Mouse (Mus musculus) MEL (cell line): ENCODE data around the gene Hacd4. TPM values are rescaled to one million over a fixed set of nuclear protein-coding genes. Genes with fewer than 3 reads are reported as not detected.

Experiments
- DNase-seq: peaks from one replicate; pipeline ENCODE4 v3.0.0; 2011; ENCODE audit warnings: low read depth, low spot score
- H3K27ac ChIP-seq: 2 replicates; pipeline ENCODE4 v1.5.1; 2012; ENCODE audit warnings: low read depth, mild to moderate bottlenecking, control low read depth, low read length, moderate library complexity; ENCODE audit not compliant: control insufficient read depth
- H3K27me3 ChIP-seq, 2 experiments: fragments of 150-350 bp in 1 of 2; sonication (generic) in 1 of 2; 2 replicates each; pipeline ENCODE4 v1.6.1; 2012; ENCODE audit warnings: low read length in 2 of 2, mild to moderate bottlenecking in 2 of 2, improper control_type of control experiment in 1 of 2, moderate library complexity in 1 of 2; ENCODE audit not compliant: insufficient read depth in 2 of 2, control insufficient read depth in 1 of 2
- H3K36me3 ChIP-seq, 2 experiments: 2 replicates each; pipeline ENCODE4 v1.6.1; 2012 to 2014; ENCODE audit warnings: low read length in 2 of 2, improper control_type of control experiment in 1 of 2, inconsistent platforms in 1 of 2, mild to moderate bottlenecking in 1 of 2; ENCODE audit not compliant: insufficient read depth in 2 of 2, control insufficient read depth in 1 of 2
- H3K4me1 ChIP-seq, 2 experiments: fragments of 150-350 bp in 1 of 2; sonication (generic) in 1 of 2; 2 replicates each; pipeline ENCODE4 v1.6.1; 2012; ENCODE audit warnings: low read length in 2 of 2, improper control_type of control experiment in 1 of 2, mild to moderate bottlenecking in 1 of 2; ENCODE audit not compliant: insufficient read depth in 2 of 2, control insufficient read depth in 1 of 2
- H3K4me3 ChIP-seq, 2 experiments: fragments of 150-350 bp in 1 of 2; sonication (generic) in 1 of 2; 2 replicates each; pipeline ENCODE4 v1.5.1; 2012; ENCODE audit warnings: low read depth in 2 of 2, low read length in 2 of 2, mild to moderate bottlenecking in 2 of 2, moderate library complexity in 2 of 2, control low read depth in 1 of 2, improper control_type of control experiment in 1 of 2; ENCODE audit not compliant: control insufficient read depth in 1 of 2, insufficient read depth in 1 of 2
- H3K79me2 ChIP-seq: 2 replicates; pipeline ENCODE4 v1.6.1; 2012; ENCODE audit warnings: mild to moderate bottlenecking, low read length, moderate library complexity; ENCODE audit not compliant: control insufficient read depth, poor library complexity, insufficient read depth
- H3K9ac ChIP-seq: 2 replicates; pipeline ENCODE4 v1.6.1; 2012; ENCODE audit warnings: low read depth, mild to moderate bottlenecking, control low read depth, low read length, moderate library complexity; ENCODE audit not compliant: control insufficient read depth, poor library complexity, severe bottlenecking
- H3K9me3 ChIP-seq: fragments of 150-350 bp; sonication (generic); replicated peaks from 2 replicates; pipeline ENCODE4 v1.6.1; 2012; ENCODE audit warnings: mild to moderate bottlenecking, low read length, improper control_type of control experiment, moderate library complexity; ENCODE audit not compliant: insufficient read depth
- BHLHE40 ChIP-seq: IDR thresholded peaks from 2 replicates; pipeline ENCODE4 v1.6.1; 2012; ENCODE audit warnings: low read depth, mild to moderate bottlenecking, inconsistent platforms, low read length, improper control_type of control experiment, borderline replicate concordance
- CHD1 ChIP-seq: IDR thresholded peaks from 2 replicates; pipeline ENCODE4 v1.6.1; 2012; ENCODE audit warnings: low read depth, mild to moderate bottlenecking, inconsistent platforms, low read length, improper control_type of control experiment
- E2F4 ChIP-seq: IDR thresholded peaks from 2 replicates; pipeline ENCODE4 v1.6.1; 2011; ENCODE audit warnings: low read depth, low read length, improper control_type of control experiment, borderline replicate concordance
- EP300 ChIP-seq, 2 experiments: IDR thresholded peaks; 2 replicates each; pipeline ENCODE4 v1.6.1; 2011; ENCODE audit warnings: improper control_type of control experiment in 2 of 2, low read length in 2 of 2, low read depth in 1 of 2, mild to moderate bottlenecking in 1 of 2
- ETS1 ChIP-seq: IDR thresholded peaks from 2 replicates; pipeline ENCODE4 v1.6.1; 2012; ENCODE audit warnings: low read depth, mild to moderate bottlenecking, inconsistent platforms, low read length, improper control_type of control experiment, moderate library complexity
- GABPA ChIP-seq: IDR thresholded peaks from 2 replicates; pipeline ENCODE4 v1.6.1; 2012; ENCODE audit warnings: low read depth, mild to moderate bottlenecking, inconsistent platforms, low read length, improper control_type of control experiment, moderate library complexity
- JUND ChIP-seq: IDR thresholded peaks from 2 replicates; pipeline ENCODE4 v1.6.1; 2011; ENCODE audit warnings: low read depth, mild to moderate bottlenecking, improper control_type of control experiment, low read length
- KAT2A ChIP-seq: conservative IDR thresholded peaks from 2 replicates; pipeline ENCODE4 v1.6.1; 2012; ENCODE audit warnings: low read depth, low read length, improper control_type of control experiment, inconsistent platforms
- MAX ChIP-seq: IDR thresholded peaks from 2 replicates; pipeline ENCODE4 v1.6.1; 2011; ENCODE audit warnings: low read length, improper control_type of control experiment
- MEF2A ChIP-seq: IDR thresholded peaks from 2 replicates; pipeline ENCODE4 v1.6.1; 2014; ENCODE audit warnings: low read depth, mild to moderate bottlenecking, inconsistent platforms, low read length, improper control_type of control experiment; ENCODE audit not compliant: poor library complexity, insufficient replicate concordance, severe bottlenecking; ENCODE audit errors: extremely low read depth
- MYB ChIP-seq: IDR thresholded peaks from 2 replicates; pipeline ENCODE4 v1.6.1; 2011; ENCODE audit warnings: mild to moderate bottlenecking, low read depth, low read length, improper control_type of control experiment
- MYC ChIP-seq: IDR thresholded peaks from 2 replicates; pipeline ENCODE4 v1.6.1; 2011; ENCODE audit warnings: low read depth, mild to moderate bottlenecking, low read length, improper control_type of control experiment, moderate library complexity
- NELFE ChIP-seq: IDR thresholded peaks from 2 replicates; pipeline ENCODE4 v1.6.1; 2011; ENCODE audit warnings: low read depth, low read length, improper control_type of control experiment
- NRF1 ChIP-seq: IDR thresholded peaks from 2 replicates; pipeline ENCODE4 v1.6.1; 2014; ENCODE audit warnings: low read depth, mild to moderate bottlenecking, inconsistent platforms, low read length, improper control_type of control experiment, moderate library complexity; ENCODE audit not compliant: poor library complexity, insufficient read depth, severe bottlenecking
- POLR2A ChIP-seq, 2 experiments: IDR thresholded peaks; 2 replicates each; pipeline ENCODE4 v1.6.1; 2011 to 2012; ENCODE audit warnings: low read length in 2 of 2, mild to moderate bottlenecking in 2 of 2, control low read depth in 1 of 2, improper control_type of control experiment in 1 of 2, low read depth in 1 of 2, moderate library complexity in 1 of 2; ENCODE audit not compliant: control insufficient read depth in 1 of 2, insufficient read depth in 1 of 2, poor library complexity in 1 of 2
- RAD21 ChIP-seq: IDR thresholded peaks from 2 replicates; pipeline ENCODE4 v1.6.1; 2011; ENCODE audit warnings: mild to moderate bottlenecking, low read depth, low read length, improper control_type of control experiment
- SMC3 ChIP-seq: IDR thresholded peaks from 2 replicates; pipeline ENCODE4 v1.6.1; 2011; ENCODE audit warnings: low read depth, low read length, improper control_type of control experiment
- TAL1 ChIP-seq: IDR thresholded peaks from 2 replicates; pipeline ENCODE4 v1.6.1; 2012; ENCODE audit warnings: mild to moderate bottlenecking, inconsistent platforms, low read length, moderate library complexity, mixed read lengths
- USF2 ChIP-seq, 2 experiments: IDR thresholded peaks; 2 replicates each; pipeline ENCODE4 v1.6.1; 2011 to 2012; ENCODE audit warnings: improper control_type of control experiment in 2 of 2, low read length in 2 of 2, borderline replicate concordance in 1 of 2, inconsistent platforms in 1 of 2, low read depth in 1 of 2, mild to moderate bottlenecking in 1 of 2; ENCODE audit not compliant: insufficient read depth in 1 of 2
- ZC3H11A ChIP-seq: IDR thresholded peaks from 2 replicates; pipeline ENCODE4 v1.6.1; 2012; ENCODE audit warnings: low read depth, mild to moderate bottlenecking, inconsistent platforms, low read length, improper control_type of control experiment
- ZNF384 ChIP-seq: IDR thresholded peaks from 2 replicates; pipeline ENCODE4 v1.6.1; 2012; ENCODE audit warnings: low read depth, mild to moderate bottlenecking, inconsistent platforms, low read length, improper control_type of control experiment
- polyA plus RNA-seq, 2 experiments: library from polyadenylated mRNA; stranded (reverse) in 1 of 2; unstranded in 1 of 2; fragments of >175 nt in 1 of 2; fragments of >200 nt in 1 of 2; gene quantifications; 2 replicates each; pipeline versions ENCODE4 v1.2.1 to v1.2.4; 2012; ENCODE audit warnings: low replicate concordance in 2 of 2, low read depth in 1 of 2; ENCODE audit not compliant: insufficient read length in 2 of 2, insufficient read depth in 1 of 2, missing spikeins in 1 of 2
- total RNA-seq: library from RNA; depleted of rRNA; stranded (reverse); fragments of 300-350 nt; gene quantifications from 2 replicates; pipeline ENCODE4 v1.2.3, GENCODE M21; 2012

Hacd4 gene
- total and polyA plus RNA-seq, 3 experiments = 0.19 to 0.64 TPM; not detected in 1

- TF ChIP-seq MEF2A = no peak
- TF ChIP-seq E2F4 = no peak
- TF ChIP-seq JUND = no peak
- no peak for TF ChIP-seq SMC3
- no peak for TF ChIP-seq NELFE
- TF ChIP-seq, all 39 proteins: peak for 6
Observed at GRCm38 (mm10) chr4:88424563-88424962, 14.2 kb downstream of the Hacd4 start (continued).

GRCm38 (mm10) chr4:88419378-88419777, 19.4 kb downstream of the Hacd4 start:
- TF ChIP-seq POLR2A (IDR thresholded peaks at IDR 0.05; ENCODE audit: control insufficient read depth in 1 of 2, insufficient read depth in 1 of 2, low read depth in 1 of 2, low read length in 2 of 2, poor library complexity in 1 of 2) (no peak), ZC3H11A (no peak), CHD1 (no peak), JUND (no peak), MAX (no peak), MYC (no peak), RAD21 (no peak), ZNF384 (no peak), GABPA (no peak), USF2 (IDR thresholded peaks at IDR 0.05; ENCODE audit: borderline replicate concordance in 1 of 2, insufficient read depth in 1 of 2, low read depth in 1 of 2, low read length in 2 of 2) (no peak), SMC3 (no peak), BHLHE40 (no peak), MYB (no peak), NRF1 (no peak), ETS1 (no peak), KAT2A (no peak), TAL1 (no peak), EP300 (IDR thresholded peaks at IDR 0.05; ENCODE audit: low read depth in 1 of 2, low read length in 2 of 2) (no peak)
- no peaks in the 10 kb centered on the region for H3K27me3 ChIP-seq
- H3K4me3 ChIP-seq = no peak overlapping the region
- no peaks in the 10 kb centered on the region for H3K9me3 ChIP-seq
- DNase-seq = peak; percentile 42
- no peak overlapping the region for H3K27ac ChIP-seq
- H3K36me3 ChIP-seq = peaks cover 0 to 21% of the 10 kb centered on the region in 2 experiments; a peak in 2 of 4 replicates
- peaks cover 3 to 8% of the 10 kb centered on the region in 2 experiments; a peak in 2 of 4 replicates for H3K4me1 ChIP-seq
- no peak overlapping the region for H3K9ac ChIP-seq
- H3K79me2 ChIP-seq = no peaks in the 10 kb centered on the region
